Mouse (Mus musculus) lung, adult 2 months (tissue): ENCODE results near the gene Nmrk1. TPM values are rescaled to one million over a fixed set of nuclear protein-coding genes. Genes with fewer than 3 reads are reported as not detected.

Experiments
- DNase-seq: peaks from one replicate; pipeline ENCODE4 v3.0.0; 2022
- H3K4me1 ChIP-seq: fragments of 200-500 bp; 2 replicates; pipeline ENCODE4 v1.6.1; 2011; ENCODE audit warnings: low read length; ENCODE audit not compliant: control insufficient read depth, insufficient read depth
- H3K4me3 ChIP-seq: fragments of 200-500 bp; replicated peaks from 2 replicates; pipeline ENCODE3; 2011; ENCODE audit warnings: low read depth, mild to moderate bottlenecking, control low read depth, low read length; ENCODE audit errors: extremely low read depth
- CTCF ChIP-seq: fragments of 200-500 bp; IDR thresholded peaks from 2 replicates; pipeline ENCODE4 v1.5.1; 2011; ENCODE audit warnings: mild to moderate bottlenecking, low read length, control low read depth; ENCODE audit not compliant: insufficient read depth
- POLR2A ChIP-seq: fragments of 200-500 bp; IDR thresholded peaks from 2 replicates; pipeline ENCODE4 v1.6.1; 2011; ENCODE audit warnings: low read depth, mild to moderate bottlenecking, control low read depth, low read length, borderline replicate concordance; ENCODE audit errors: extremely low read depth
- WGBS: fragments of 180-500 bp; shearing (Covaris S2); methylation state at CpG from one replicate; pipeline ENCODE4 v1.1.7; 2018; 5-methylcytosine and 5-hydroxymethylcytosine counted together
- polyA plus RNA-seq: library from polyadenylated mRNA; depleted of rRNA; stranded (reverse); fragments of >200 nt; gene quantifications from 2 replicates; pipeline ENCODE4 v1.2.3, GENCODE M21; 2012

Gene Nmrk1
- polyA plus RNA-seq, 1 experiment: 4.7 TPM

GRCm38 (mm10) chr19:18590942-18591354 is 40.8 kb upstream of the Nmrk1 start:
- no peak for TF ChIP-seq POLR2A
- no peak for TF ChIP-seq CTCF
- 23% methylated on average over 5 of the region's 5 CpGs for WGBS
- H3K4me1 ChIP-seq: peaks cover 19% of the 10 kb centered on the region
- no peak for DNase-seq
- no peak overlapping the region for H3K4me3 ChIP-seq

- H3K4me3 ChIP-seq: no peak overlapping the region
- TF ChIP-seq POLR2A (no peak), CTCF (no peak)
- DNase-seq: no peak
- WGBS: 79% methylated on average over 6 of the region's 6 CpGs
- peaks cover 23% of the 10 kb centered on the region for H3K4me1 ChIP-seq
Measured at GRCm38 (mm10) chr19:18592919-18593318, 38.8 kb upstream of the Nmrk1 start.

- peaks cover 25% of the 10 kb centered on the region for H3K4me1 ChIP-seq
- 69% methylated on average over 10 of the region's 10 CpGs for WGBS
- DNase-seq: no peak
- no peak for TF ChIP-seq CTCF
- no peak for TF ChIP-seq POLR2A
- no peak overlapping the region for H3K4me3 ChIP-seq
Measured at GRCm38 (mm10) chr19:18593722-18594121, 38.0 kb upstream of the Nmrk1 start.

- no peak for TF ChIP-seq CTCF
- TF ChIP-seq POLR2A: no peak
- whole genome bisulfite sequencing: 66% methylated on average over 5 of the region's 5 CpGs
- no peak overlapping the region for H3K4me3 ChIP-seq
- peaks cover 19% of the 10 kb centered on the region for H3K4me1 ChIP-seq
- DNase-seq: no peak
Measured at GRCm38 (mm10) chr19:18596876-18597275, 34.9 kb upstream of the Nmrk1 start.

- WGBS: 47% methylated on average over 6 of the region's 6 CpGs
- peaks cover 21% of the 10 kb centered on the region for H3K4me1 ChIP-seq
- H3K4me3 ChIP-seq: no peak overlapping the region
- TF ChIP-seq POLR2A (no peak), CTCF (no peak)
- DNase-seq: no peak
Measured at GRCm38 (mm10) chr19:18597772-18598171, 34.0 kb upstream of the Nmrk1 start.

- no peak for DNase-seq
- WGBS: 66% methylated on average over 3 of the region's 3 CpGs
- Histone ChIP-seq H3K4me3 (no peak overlapping the region), H3K4me1 (peaks cover 21% of the 10 kb centered on the region)
- TF ChIP-seq POLR2A (no peak), CTCF (no peak)
Measured at GRCm38 (mm10) chr19:18598265-18598926, 33.4 kb upstream of the Nmrk1 start.

- DNase-seq: no peak
- WGBS: 76% methylated on average over 8 of the region's 8 CpGs
- H3K4me1 ChIP-seq: peaks cover 21% of the 10 kb centered on the region
- no peak overlapping the region for H3K4me3 ChIP-seq
- TF ChIP-seq CTCF (no peak), POLR2A (no peak)
Measured at GRCm38 (mm10) chr19:18599051-18599450, 32.7 kb upstream of the Nmrk1 start.

GRCm38 (mm10) chr19:18599650-18600049 is 32.1 kb upstream of the Nmrk1 start:
- WGBS: 84% methylated on average over 5 of the region's 5 CpGs

GRCm38 (mm10) chr19:18600611-18601010 is 31.1 kb upstream of the Nmrk1 start:
- Histone ChIP-seq H3K4me1 (peaks cover 15% of the 10 kb centered on the region), H3K4me3 (no peak overlapping the region)
- TF ChIP-seq POLR2A: no peak
- 96% methylated on average over 9 of the region's 9 CpGs for WGBS
- DNase-seq: no peak

More at GRCm38 (mm10) chr19:18599650-18600049, 32.1 kb upstream of the Nmrk1 start:
- no peak for TF ChIP-seq POLR2A
- no peak for TF ChIP-seq CTCF
- H3K4me1 ChIP-seq: peaks cover 20% of the 10 kb centered on the region
- DNase-seq: no peak
- no peak overlapping the region for H3K4me3 ChIP-seq

GRCm38 (mm10) chr19:18603011-18603410 is 28.7 kb upstream of the Nmrk1 start:
- WGBS: 59% methylated on average over 6 of the region's 6 CpGs
- no peak for TF ChIP-seq CTCF
- TF ChIP-seq POLR2A: no peak
- Histone ChIP-seq H3K4me3 (no peak overlapping the region), H3K4me1 (peaks cover 22% of the 10 kb centered on the region)
- DNase-seq: no peak

- H3K4me3 ChIP-seq: no peak overlapping the region
- 38% methylated on average over 7 of the region's 7 CpGs for WGBS
- TF ChIP-seq POLR2A (no peak), CTCF (no peak)
- DNase-seq: no peak
- H3K4me1 ChIP-seq: peaks cover 28% of the 10 kb centered on the region
Measured at GRCm38 (mm10) chr19:18607907-18608306, 23.8 kb upstream of the Nmrk1 start.

GRCm38 (mm10) chr19:18608975-18609374 is 22.8 kb upstream of the Nmrk1 start:
- TF ChIP-seq POLR2A: no peak
- no peak for TF ChIP-seq CTCF
- 30% methylated on average over 6 of the region's 6 CpGs for WGBS
- Histone ChIP-seq H3K4me1 (peaks cover 34% of the 10 kb centered on the region), H3K4me3 (no peak overlapping the region)
- no peak for DNase-seq
